Mouse (Mus musculus): ENCODE results near the gene Top2b. TPM values are rescaled to one million over a fixed set of nuclear protein-coding genes. Genes with fewer than 3 reads are reported as not detected.
A peak's percentile ranks its signal among the peaks of the same experiment; 100 is the strongest.

Gene Top2b
- polyA plus RNA-seq, 1 experiment, result 12.4 TPM

DNA sequence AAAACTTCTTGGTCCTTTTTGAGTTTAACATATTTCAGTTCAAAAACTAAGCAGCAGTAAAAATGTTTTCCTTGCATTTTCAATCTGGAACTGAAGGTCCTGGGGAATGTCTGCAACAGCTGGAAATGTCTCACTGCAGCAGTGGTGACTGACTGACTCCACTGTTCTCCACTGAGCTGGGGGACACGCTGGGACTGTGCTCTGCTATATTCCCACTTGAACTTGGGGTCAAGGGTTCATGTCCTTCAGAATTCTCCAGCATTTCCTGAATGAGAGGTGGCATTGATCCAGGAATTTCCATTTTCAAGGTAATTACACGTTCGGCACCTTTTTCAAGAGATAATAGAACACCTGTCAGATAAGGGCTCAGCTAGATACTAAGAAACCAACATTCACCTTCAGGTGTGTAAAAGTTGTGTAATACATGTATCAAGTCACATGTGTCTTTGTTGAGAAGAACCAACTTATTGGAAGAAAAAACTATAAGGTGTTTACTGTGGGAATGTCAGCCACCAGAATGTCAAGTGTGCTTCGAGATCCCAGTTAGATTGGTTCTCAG, 67.0 kb downstream of the Top2b start:
- no peak overlapping the region for H3K4me3 ChIP-seq (ENCODE audit: insufficient read depth, poor library complexity, severe bottlenecking)
- H3K36me3 ChIP-seq (ENCODE audit: control insufficient read depth, insufficient read depth), result peaks cover 26% of the 10 kb centered on the region
- no peak overlapping the region for H3ac ChIP-seq (ENCODE audit: control insufficient read depth, insufficient read length, low read depth)
- H3K79me2 ChIP-seq (ENCODE audit: control insufficient read depth, insufficient read depth), result no peaks in the 10 kb centered on the region
- no peaks in the 10 kb centered on the region for H3K79me3 ChIP-seq (ENCODE audit: low read depth)
- no peak for TF ChIP-seq MAX (IDR thresholded peaks at IDR 0.05)
- TF ChIP-seq CTCF (IDR thresholded peaks at IDR 0.05; ENCODE audit: control insufficient read depth, insufficient read depth, insufficient read length), result no peak
- TF ChIP-seq CEBPB (IDR thresholded peaks at IDR 0.05; ENCODE audit: low read depth), result no peak
- TF ChIP-seq MYOG (IDR thresholded peaks at IDR 0.05; ENCODE audit: control insufficient read depth, extremely low read depth, insufficient read length), result no peak
- TF ChIP-seq FOSL1 (IDR thresholded peaks at IDR 0.05; ENCODE audit: insufficient read depth, low read length, poor library complexity, severe bottlenecking), result no peak
- no peak for TF ChIP-seq MYOD1 (IDR thresholded peaks at IDR 0.05; ENCODE audit: control insufficient read depth, insufficient read length, low read depth)
- TF ChIP-seq USF1 (IDR thresholded peaks at IDR 0.05; ENCODE audit: low read depth), result no peak
- no peaks in the 10 kb centered on the region for H3K27me3 ChIP-seq (ENCODE audit: control insufficient read depth, insufficient read depth, insufficient read length)

DNA sequence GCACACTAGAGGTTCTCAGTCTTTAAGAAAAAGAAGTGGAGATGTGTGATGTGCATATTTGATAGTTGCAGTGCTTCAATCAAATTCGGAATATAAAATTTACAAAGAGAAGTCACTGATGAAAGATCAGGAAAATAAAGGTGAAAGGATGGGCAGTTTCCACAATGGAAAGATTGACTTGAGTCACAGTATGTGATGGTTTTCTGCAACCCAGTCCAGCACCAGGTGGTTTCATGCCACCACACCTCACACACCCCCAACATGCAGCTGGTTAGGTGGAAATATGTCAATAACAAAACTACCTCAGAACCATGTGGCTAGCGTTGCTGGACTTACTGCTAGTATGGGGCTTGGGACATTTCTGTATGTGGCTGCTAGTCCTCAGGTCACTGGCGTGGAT, 67.6 kb downstream of the Top2b start:
- H3K4me3 ChIP-seq (ENCODE audit: insufficient read depth, poor library complexity, severe bottlenecking), result no peak overlapping the region
- H3K27me3 ChIP-seq (ENCODE audit: control insufficient read depth, insufficient read depth, insufficient read length), result no peaks in the 10 kb centered on the region
- H3K36me3 ChIP-seq (ENCODE audit: control insufficient read depth, insufficient read depth), result peaks cover 26% of the 10 kb centered on the region
- no peak overlapping the region for H3ac ChIP-seq (ENCODE audit: control insufficient read depth, insufficient read length, low read depth)
- TF ChIP-seq MYOD1 (IDR thresholded peaks at IDR 0.05; ENCODE audit: control insufficient read depth, insufficient read length, low read depth), result no peak
- TF ChIP-seq MYOG (IDR thresholded peaks at IDR 0.05; ENCODE audit: control insufficient read depth, extremely low read depth, insufficient read length), result no peak
- TF ChIP-seq FOSL1 (IDR thresholded peaks at IDR 0.05; ENCODE audit: insufficient read depth, low read length, poor library complexity, severe bottlenecking), result no peak
- TF ChIP-seq CTCF (IDR thresholded peaks at IDR 0.05; ENCODE audit: control insufficient read depth, insufficient read depth, insufficient read length), result no peak
- TF ChIP-seq CEBPB (IDR thresholded peaks at IDR 0.05; ENCODE audit: low read depth), result no peak
- TF ChIP-seq USF1 (IDR thresholded peaks at IDR 0.05; ENCODE audit: low read depth), result no peak
- no peak for TF ChIP-seq MAX (IDR thresholded peaks at IDR 0.05)
- H3K79me3 ChIP-seq (ENCODE audit: low read depth), result no peaks in the 10 kb centered on the region
- H3K79me2 ChIP-seq (ENCODE audit: control insufficient read depth, insufficient read depth), result no peaks in the 10 kb centered on the region

DNA sequence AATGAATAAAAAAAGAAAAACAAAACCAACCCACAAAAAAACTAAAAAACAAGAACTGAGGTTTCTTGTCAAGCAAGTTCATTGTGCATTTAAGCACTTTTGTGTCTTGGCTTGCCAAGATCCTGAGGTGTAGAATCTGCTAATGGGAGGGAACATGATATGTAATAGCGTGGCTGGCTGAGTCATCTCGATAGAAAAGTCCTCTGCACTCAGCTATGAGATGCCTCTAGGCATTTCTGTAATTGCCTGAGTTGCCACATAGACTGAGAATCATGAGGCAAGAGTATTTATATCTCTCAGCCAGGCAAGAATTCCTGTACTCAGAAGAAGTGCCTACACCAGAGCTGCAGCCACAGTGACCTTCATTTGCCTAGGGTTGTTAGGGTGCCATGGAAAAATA, 68.2 kb downstream of the Top2b start:
- H3ac ChIP-seq (ENCODE audit: control insufficient read depth, insufficient read length, low read depth), result no peak overlapping the region
- no peaks in the 10 kb centered on the region for H3K79me2 ChIP-seq (ENCODE audit: control insufficient read depth, insufficient read depth)
- no peaks in the 10 kb centered on the region for H3K79me3 ChIP-seq (ENCODE audit: low read depth)
- no peak for TF ChIP-seq MYOD1 (IDR thresholded peaks at IDR 0.05; ENCODE audit: control insufficient read depth, insufficient read length, low read depth)
- no peak for TF ChIP-seq MAX (IDR thresholded peaks at IDR 0.05)
- no peak for TF ChIP-seq CTCF (IDR thresholded peaks at IDR 0.05; ENCODE audit: control insufficient read depth, insufficient read depth, insufficient read length)
- no peak for TF ChIP-seq FOSL1 (IDR thresholded peaks at IDR 0.05; ENCODE audit: insufficient read depth, low read length, poor library complexity, severe bottlenecking)
- no peak for TF ChIP-seq MYOG (IDR thresholded peaks at IDR 0.05; ENCODE audit: control insufficient read depth, extremely low read depth, insufficient read length)
- no peak for TF ChIP-seq CEBPB (IDR thresholded peaks at IDR 0.05; ENCODE audit: low read depth)
- TF ChIP-seq USF1 (IDR thresholded peaks at IDR 0.05; ENCODE audit: low read depth), result no peak
- H3K4me3 ChIP-seq (ENCODE audit: insufficient read depth, poor library complexity, severe bottlenecking), result no peak overlapping the region
- peaks cover 21% of the 10 kb centered on the region for H3K36me3 ChIP-seq (ENCODE audit: control insufficient read depth, insufficient read depth)
- H3K27me3 ChIP-seq (ENCODE audit: control insufficient read depth, insufficient read depth, insufficient read length), result no peaks in the 10 kb centered on the region

DNA sequence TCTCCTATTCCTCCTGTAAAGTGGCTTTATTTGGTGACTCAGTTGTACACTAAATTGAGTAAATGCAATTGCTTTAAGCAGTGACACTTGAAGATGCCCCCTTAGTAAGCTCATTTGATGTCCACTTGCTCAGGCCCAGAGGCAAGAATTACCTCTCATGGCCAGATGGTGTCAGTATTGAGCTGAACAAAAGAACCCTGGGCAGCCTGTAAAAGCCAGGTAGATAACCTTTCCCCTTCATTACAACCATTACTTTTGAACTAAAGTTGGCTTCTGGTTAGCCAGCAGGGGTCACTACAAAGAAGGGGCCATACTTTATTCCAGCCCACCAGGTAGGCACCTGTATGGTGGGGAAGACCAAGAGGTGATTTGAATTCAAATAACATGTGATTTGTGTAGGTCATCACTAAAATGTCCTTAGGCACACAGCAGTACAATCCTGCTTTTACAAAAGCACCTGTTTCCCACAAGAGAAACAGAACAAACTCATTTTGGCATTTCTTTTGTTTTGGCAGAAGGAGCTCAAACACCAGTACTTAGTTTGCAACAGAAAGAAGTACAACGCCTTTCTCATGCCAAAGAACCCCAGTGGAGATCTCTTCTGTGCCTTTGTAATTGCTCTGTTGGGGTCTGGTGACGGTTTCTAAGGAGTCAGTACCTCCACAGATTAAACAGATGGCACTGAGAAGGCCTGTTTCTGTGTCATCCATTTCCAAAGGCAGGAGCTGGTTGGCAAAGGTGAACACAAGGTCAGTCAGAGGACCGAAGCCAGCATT, 69.6 kb downstream of the Top2b start:
- Histone ChIP-seq H3K4me3 (ENCODE audit: insufficient read depth, poor library complexity, severe bottlenecking) (no peak overlapping the region), H3K27me3 (ENCODE audit: control insufficient read depth, insufficient read depth, insufficient read length) (no peaks in the 10 kb centered on the region), H3K79me3 (ENCODE audit: low read depth) (no peaks in the 10 kb centered on the region), H3K36me3 (ENCODE audit: control insufficient read depth, insufficient read depth) (peaks cover 15% of the 10 kb centered on the region), H3K79me2 (ENCODE audit: control insufficient read depth, insufficient read depth) (no peaks in the 10 kb centered on the region), H3ac (ENCODE audit: control insufficient read depth, insufficient read length, low read depth) (no peak overlapping the region)
- TF ChIP-seq CTCF (IDR thresholded peaks at IDR 0.05; ENCODE audit: control insufficient read depth, insufficient read depth, insufficient read length) (peak; percentile 21), FOSL1 (IDR thresholded peaks at IDR 0.05; ENCODE audit: insufficient read depth, low read length, poor library complexity, severe bottlenecking) (no peak), CEBPB (IDR thresholded peaks at IDR 0.05; ENCODE audit: low read depth) (no peak), MYOD1 (IDR thresholded peaks at IDR 0.05; ENCODE audit: control insufficient read depth, insufficient read length, low read depth) (no peak)

DNA sequence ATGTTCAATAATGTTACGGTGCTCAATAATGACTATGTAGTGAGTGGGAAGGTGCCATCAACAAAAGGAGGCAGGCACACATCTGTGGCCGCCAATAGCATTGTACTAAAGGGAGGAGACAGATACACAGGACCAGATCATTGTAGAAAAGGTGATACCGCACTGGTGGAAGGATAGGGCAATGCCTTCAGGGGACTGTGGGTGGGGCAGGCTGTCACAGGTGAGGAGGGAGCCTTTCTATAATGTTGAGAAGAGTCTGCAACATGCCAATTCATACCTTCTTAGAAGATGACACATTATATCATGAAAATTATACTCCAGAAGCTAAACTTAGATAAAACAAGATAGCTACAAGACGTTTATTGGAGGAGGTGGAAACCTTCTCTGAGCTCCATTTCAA, 72.4 kb downstream of the Top2b start:
- no peaks in the 10 kb centered on the region for H3K79me2 ChIP-seq (ENCODE audit: control insufficient read depth, insufficient read depth)

More for the DNA sequence above, 72.4 kb downstream of the Top2b start:
- H3K36me3 ChIP-seq (ENCODE audit: control insufficient read depth, insufficient read depth), result peaks cover 1% of the 10 kb centered on the region
- TF ChIP-seq MYOG (IDR thresholded peaks at IDR 0.05; ENCODE audit: control insufficient read depth, extremely low read depth, insufficient read length), result no peak
- TF ChIP-seq CTCF (IDR thresholded peaks at IDR 0.05; ENCODE audit: control insufficient read depth, insufficient read depth, insufficient read length), result no peak
- no peak for TF ChIP-seq FOSL1 (IDR thresholded peaks at IDR 0.05; ENCODE audit: insufficient read depth, low read length, poor library complexity, severe bottlenecking)
- TF ChIP-seq CEBPB (IDR thresholded peaks at IDR 0.05; ENCODE audit: low read depth), result no peak
- TF ChIP-seq MAX (IDR thresholded peaks at IDR 0.05), result no peak
- TF ChIP-seq USF1 (IDR thresholded peaks at IDR 0.05; ENCODE audit: low read depth), result no peak
- no peak for TF ChIP-seq MYOD1 (IDR thresholded peaks at IDR 0.05; ENCODE audit: control insufficient read depth, insufficient read length, low read depth)
- H3K27me3 ChIP-seq (ENCODE audit: control insufficient read depth, insufficient read depth, insufficient read length), result no peaks in the 10 kb centered on the region
- no peak overlapping the region for H3K4me3 ChIP-seq (ENCODE audit: insufficient read depth, poor library complexity, severe bottlenecking)
- no peaks in the 10 kb centered on the region for H3K79me3 ChIP-seq (ENCODE audit: low read depth)
- no peak overlapping the region for H3ac ChIP-seq (ENCODE audit: control insufficient read depth, insufficient read length, low read depth)
